Mouse (Mus musculus) hindbrain, embryonic 16.5 days (tissue): ENCODE results near the gene Foxp1. TPM values are rescaled to one million over a fixed set of nuclear protein-coding genes. Genes with fewer than 3 reads are reported as not detected.

Experiments
- ATAC-seq: fragments of 200-750 bp; cut with Nextera tagmentation; 2 replicates; pipeline ENCODE4 v1.8.0; 2017; ENCODE audit warnings: moderate TSS enrichment, moderate library complexity
- H3K27ac ChIP-seq: fragments of 300-500 bp; sonication (generic); 2 replicates; pipeline ENCODE4 v1.5.1; 2014; ENCODE audit warnings: low read depth, mild to moderate bottlenecking, control low read depth, low read length, moderate library complexity
- H3K27me3 ChIP-seq: fragments of 300-500 bp; sonication (generic); replicated peaks from 2 replicates; pipeline ENCODE4 v1.6.1; 2014; ENCODE audit warnings: low read length; ENCODE audit not compliant: control insufficient read depth, insufficient read depth
- H3K36me3 ChIP-seq: fragments of 300-500 bp; sonication (generic); 2 replicates; pipeline ENCODE4 v1.6.1; 2014; ENCODE audit warnings: mild to moderate bottlenecking, low read length, moderate library complexity, mixed read lengths; ENCODE audit not compliant: control insufficient read depth, insufficient read depth
- H3K4me1 ChIP-seq: fragments of 300-500 bp; sonication (generic); 2 replicates; pipeline ENCODE4 v1.6.1; 2014; ENCODE audit warnings: low read depth, low read length; ENCODE audit not compliant: control insufficient read depth, insufficient read depth
- H3K4me2 ChIP-seq: fragments of 300-500 bp; sonication (generic); 2 replicates; pipeline ENCODE4 v1.6.1; 2014; ENCODE audit warnings: mild to moderate bottlenecking, low read length, control low read depth, moderate library complexity
- H3K4me3 ChIP-seq: fragments of 300-500 bp; sonication (generic); 2 replicates; pipeline ENCODE4 v1.5.1; 2014; ENCODE audit warnings: mild to moderate bottlenecking, low read length, control low read depth, moderate library complexity
- H3K9ac ChIP-seq: fragments of 300-500 bp; sonication (generic); 2 replicates; pipeline ENCODE4 v1.6.1; 2014; ENCODE audit warnings: low read depth, mild to moderate bottlenecking, control low read depth, low read length, moderate library complexity
- H3K9me3 ChIP-seq: fragments of 300-500 bp; sonication (generic); 2 replicates; pipeline ENCODE4 v1.6.1; 2014; ENCODE audit warnings: mild to moderate bottlenecking, low read length, moderate library complexity; ENCODE audit not compliant: control insufficient read depth
- WGBS: fragments of 180-500 bp; shearing (Covaris S2); extraction: QIAGEN DNeasy Blood & Tissue Kit; methylation state at CpG from one replicate; pipeline ENCODE4 v1.1.7; 2014; 5-methylcytosine and 5-hydroxymethylcytosine counted together
- polyA plus RNA-seq: library from polyadenylated mRNA; unstranded; fragments of >200 nt; fragmentation: Nextera tagmentation; extraction: Ambion mirVana; gene quantifications from 2 replicates; pipeline ENCODE4 v1.2.1, GENCODE M21; 2015

Gene Foxp1
- polyA plus RNA-seq, 1 experiment from 2014 or later, result 47.8 TPM

- no peaks in the 10 kb centered on the region for H3K4me1 ChIP-seq
- H3K27me3 ChIP-seq, result no peaks in the 10 kb centered on the region
- H3K4me2 ChIP-seq, result no peak overlapping the region
- no peak overlapping the region for H3K4me3 ChIP-seq
- WGBS, result 83% methylated on average over 9 of the region's 9 CpGs
- ATAC-seq, result no peak
- H3K27ac ChIP-seq, result no peak overlapping the region
- no peak overlapping the region for H3K9ac ChIP-seq
- no peaks in the 10 kb centered on the region for H3K36me3 ChIP-seq
- no peaks in the 10 kb centered on the region for H3K9me3 ChIP-seq
These were observed 163.4 kb downstream of the Foxp1 start for GRCm38 (mm10) chr6:99359036-99359698.

- Histone ChIP-seq H3K4me1 (no peaks in the 10 kb centered on the region), H3K9ac (no peak overlapping the region), H3K27me3 (no peaks in the 10 kb centered on the region; the same call in 1 of the 2 replicates), H3K4me2 (no peak overlapping the region), H3K4me3 (no peak overlapping the region), H3K36me3 (no peaks in the 10 kb centered on the region), H3K27ac (no peak overlapping the region), H3K9me3 (no peaks in the 10 kb centered on the region)
- no peak for ATAC-seq
- 92% methylated on average over 2 of the region's 2 CpGs for WGBS
These were observed 164.6 kb downstream of the Foxp1 start for GRCm38 (mm10) chr6:99357931-99358330.

GRCm38 (mm10) chr6:99354338-99354737 lies 168.2 kb downstream of the Foxp1 start:
- no peaks in the 10 kb centered on the region for H3K36me3 ChIP-seq
- H3K27me3 ChIP-seq, result no peaks in the 10 kb centered on the region; the same call in 1 of the 2 replicates
- no peaks in the 10 kb centered on the region for H3K9me3 ChIP-seq
- no peak for ATAC-seq
- 73% methylated on average over 2 of the region's 2 CpGs for WGBS
- H3K27ac ChIP-seq, result no peak overlapping the region
- no peak overlapping the region for H3K4me2 ChIP-seq
- no peak overlapping the region for H3K9ac ChIP-seq
- H3K4me1 ChIP-seq, result no peaks in the 10 kb centered on the region
- H3K4me3 ChIP-seq, result no peak overlapping the region

GRCm38 (mm10) chr6:99353441-99353840 lies 169.1 kb downstream of the Foxp1 start:
- Histone ChIP-seq H3K9me3 (no peaks in the 10 kb centered on the region), H3K36me3 (no peaks in the 10 kb centered on the region), H3K4me1 (no peaks in the 10 kb centered on the region), H3K27me3 (no peaks in the 10 kb centered on the region; the same call in 1 of the 2 replicates), H3K9ac (no peak overlapping the region), H3K4me2 (no peak overlapping the region), H3K4me3 (no peak overlapping the region), H3K27ac (no peak overlapping the region)
- no peak for ATAC-seq
- WGBS, result 90% methylated on average over 2 of the region's 2 CpGs

- no peak overlapping the region for H3K9ac ChIP-seq
- ATAC-seq, result no peak
- no peaks in the 10 kb centered on the region; the same call in 1 of the 2 replicates for H3K27me3 ChIP-seq
- no peak overlapping the region for H3K27ac ChIP-seq
- H3K36me3 ChIP-seq, result no peaks in the 10 kb centered on the region
- no peak overlapping the region for H3K4me3 ChIP-seq
- H3K4me1 ChIP-seq, result peaks cover 2% of the 10 kb centered on the region; the same call in 1 of the 2 replicates
- no peaks in the 10 kb centered on the region for H3K9me3 ChIP-seq
- 82% methylated on average over 3 of the region's 3 CpGs for WGBS
- no peak overlapping the region for H3K4me2 ChIP-seq
These were observed 172.0 kb downstream of the Foxp1 start for GRCm38 (mm10) chr6:99350566-99350965.

- no peak overlapping the region for H3K9ac ChIP-seq
- peaks cover 2% of the 10 kb centered on the region; the same call in 1 of the 2 replicates for H3K4me1 ChIP-seq
- no peak overlapping the region for H3K4me3 ChIP-seq
- no peaks in the 10 kb centered on the region for H3K9me3 ChIP-seq
- no peak overlapping the region for H3K27ac ChIP-seq
- H3K27me3 ChIP-seq, result no peaks in the 10 kb centered on the region; the same call in 1 of the 2 replicates
- ATAC-seq, result no peak
- H3K4me2 ChIP-seq, result no peak overlapping the region
- 86% methylated on average over 5 of the region's 5 CpGs for WGBS
- H3K36me3 ChIP-seq, result no peaks in the 10 kb centered on the region
These were observed 172.4 kb downstream of the Foxp1 start for GRCm38 (mm10) chr6:99350156-99350555.

- peaks cover 2% of the 10 kb centered on the region; the same call in 1 of the 2 replicates for H3K4me1 ChIP-seq
- H3K36me3 ChIP-seq, result no peaks in the 10 kb centered on the region
- no peak overlapping the region for H3K27ac ChIP-seq
- no peak overlapping the region for H3K4me2 ChIP-seq
- H3K9ac ChIP-seq, result no peak overlapping the region
- no peaks in the 10 kb centered on the region for H3K27me3 ChIP-seq
- no peak for ATAC-seq
- WGBS, result 29% methylated on average over 10 of the region's 10 CpGs
- H3K4me3 ChIP-seq, result no peak overlapping the region
- H3K9me3 ChIP-seq, result no peaks in the 10 kb centered on the region
These were observed 174.7 kb downstream of the Foxp1 start for GRCm38 (mm10) chr6:99347836-99348235.

GRCm38 (mm10) chr6:99344966-99345365 lies 177.6 kb downstream of the Foxp1 start:
- WGBS, result 98% methylated on average over 7 of the region's 7 CpGs
- peaks cover 2% of the 10 kb centered on the region; the same call in 1 of the 2 replicates for H3K4me1 ChIP-seq
- no peaks in the 10 kb centered on the region for H3K36me3 ChIP-seq
- no peak overlapping the region for H3K27ac ChIP-seq
- ATAC-seq, result no peak
- no peak overlapping the region for H3K4me2 ChIP-seq
- H3K4me3 ChIP-seq, result no peak overlapping the region
- no peaks in the 10 kb centered on the region for H3K27me3 ChIP-seq
- no peaks in the 10 kb centered on the region for H3K9me3 ChIP-seq
- H3K9ac ChIP-seq, result no peak overlapping the region

GRCm38 (mm10) chr6:99344357-99344756 lies 178.2 kb downstream of the Foxp1 start:
- Histone ChIP-seq H3K27ac (no peak overlapping the region), H3K36me3 (no peaks in the 10 kb centered on the region), H3K9me3 (no peaks in the 10 kb centered on the region), H3K9ac (no peak overlapping the region), H3K4me1 (peaks cover 5% of the 10 kb centered on the region), H3K4me3 (no peak overlapping the region), H3K27me3 (no peaks in the 10 kb centered on the region), H3K4me2 (no peak overlapping the region)
- 86% methylated on average over 3 of the region's 3 CpGs for WGBS
- ATAC-seq, result no peak
